Mouse (Mus musculus): Measurements from ENCODE around the gene Col2a1. TPM values are rescaled to one million over a fixed set of nuclear protein-coding genes. Genes with fewer than 3 reads are reported as not detected.

Gene Col2a1
- total RNA-seq, 2 experiments from 2014 or later = 1.3 to 1.6 TPM

GRCm38 (mm10) chr15:97963989-97964835, 40.3 kb downstream of the Col2a1 start, which contains the start of gene Tmem106c:
Gene Tmem106c (plus strand): TSS chr15:97964200.
- DNase-seq (ENCODE audit: low spot score in 2 of 2) = peak; percentile 92 to 93

GRCm38 (mm10) chr15:97963329-97963988, 41.0 kb downstream of the Col2a1 start:
- peak in 1 of 2 experiments; percentile 15 for DNase-seq (ENCODE audit: low spot score in 2 of 2)

DNA sequence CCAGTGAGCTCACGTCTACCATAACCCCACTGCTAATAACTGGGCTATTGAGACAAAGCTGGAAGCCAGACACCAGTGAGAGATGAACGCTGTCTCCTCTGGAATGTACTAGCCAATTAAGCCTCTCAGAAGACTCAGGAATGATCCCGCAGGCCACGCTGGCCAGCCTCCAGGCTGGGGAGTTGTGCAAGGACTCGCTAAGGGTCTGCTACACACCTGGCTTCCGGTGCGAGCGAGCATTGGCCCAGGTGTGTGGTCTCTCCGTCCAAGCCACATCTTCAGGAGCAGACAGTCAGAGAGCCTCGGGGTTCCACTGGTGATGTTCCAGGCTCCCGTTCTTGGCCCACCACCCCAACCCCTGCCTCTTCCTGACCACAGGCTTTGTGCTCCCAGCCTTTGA, 48.1 kb downstream of the Col2a1 start:
- DNase-seq (ENCODE audit: low spot score in 2 of 2) = no peak

DNA sequence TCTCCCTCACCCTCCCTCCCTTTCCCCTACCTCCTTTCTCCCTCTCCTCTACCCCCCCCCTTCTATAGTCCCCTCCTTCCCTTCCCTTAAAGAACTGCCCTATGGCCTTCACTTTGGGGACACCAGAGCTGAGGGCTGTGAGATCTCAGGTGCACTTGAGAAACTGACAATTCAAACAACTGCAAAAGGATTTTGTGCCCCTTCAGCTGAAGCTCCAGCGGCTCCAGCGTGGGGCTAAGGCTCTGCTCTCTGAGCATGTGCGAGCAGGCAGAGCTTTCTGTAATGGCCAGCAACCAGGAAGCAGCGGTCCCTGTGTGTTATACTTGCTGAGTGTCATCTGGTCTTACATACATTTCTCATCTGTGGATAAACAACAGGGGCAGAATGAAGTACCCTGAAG, 48.8 kb downstream of the Col2a1 start:
- DNase-seq (ENCODE audit: low spot score in 2 of 2) = no peak

DNA sequence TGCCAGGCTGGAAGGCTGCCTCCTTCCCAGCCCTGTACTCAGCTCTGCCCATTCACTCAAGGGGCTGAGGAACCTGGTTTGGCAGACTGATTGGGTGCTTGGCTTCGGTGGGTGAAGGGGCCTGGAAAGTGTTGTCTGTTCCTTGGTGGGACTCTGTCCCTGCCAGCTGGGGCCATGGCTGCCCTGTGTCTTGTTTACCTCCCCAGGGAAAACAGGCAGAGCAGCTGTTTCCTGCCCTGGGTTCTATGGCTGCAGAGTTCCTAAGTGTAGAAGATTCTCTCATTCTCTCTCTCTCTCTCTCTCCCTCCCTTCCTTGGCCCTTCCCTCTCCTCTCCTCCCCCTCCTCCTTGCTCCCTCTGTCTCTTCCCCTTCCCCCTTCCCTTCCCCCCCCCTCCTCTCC, 49.2 kb downstream of the Col2a1 start:
- DNase-seq (ENCODE audit: low spot score in 2 of 2) = no peak

GRCm38 (mm10) chr15:97954671-97955070, 49.8 kb downstream of the Col2a1 start:
- DNase-seq (ENCODE audit: low spot score in 2 of 2) = no peak

GRCm38 (mm10) chr15:97952889-97953189, 51.7 kb downstream of the Col2a1 start:
- DNase-seq (ENCODE audit: low spot score in 2 of 2) = no peak

DNA sequence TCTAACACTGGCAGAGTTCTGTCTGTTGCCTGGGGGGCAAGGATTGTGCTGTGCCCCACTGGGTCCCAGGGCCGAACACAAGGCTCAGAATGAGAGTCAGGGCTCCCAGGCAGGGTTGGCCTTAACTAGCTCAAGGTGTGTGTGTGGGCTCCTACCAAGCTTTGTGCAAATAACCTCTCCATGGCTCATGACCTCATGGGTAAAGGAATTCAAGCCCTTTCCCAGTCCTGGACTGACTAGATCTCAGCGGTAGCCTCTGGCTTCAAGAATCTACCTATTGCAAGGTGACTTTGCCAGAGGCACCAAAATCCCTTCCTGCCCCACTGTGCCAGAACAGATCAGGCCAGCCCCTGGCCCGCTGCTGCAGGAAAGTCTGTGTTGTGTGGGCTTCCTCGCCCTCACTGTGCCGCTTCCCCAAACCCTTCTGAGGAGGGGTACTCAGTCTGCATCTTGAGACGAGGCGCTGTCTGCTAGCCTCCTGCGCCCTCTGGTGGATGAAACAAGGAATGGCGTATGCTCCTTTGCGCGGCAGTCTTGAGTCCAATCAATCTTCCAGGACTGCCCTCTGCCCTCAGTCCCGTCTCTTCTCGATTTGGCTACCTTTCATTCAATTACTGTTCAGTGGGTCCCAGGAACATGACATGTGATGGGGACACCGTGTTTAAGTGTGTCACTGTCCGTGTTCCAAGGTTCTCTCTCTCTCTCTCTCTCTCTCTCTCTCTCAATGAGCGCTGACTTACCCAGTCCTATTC, 52.2 kb downstream of the Col2a1 start:
- peak in 1 of 2 experiments; percentile 75 for DNase-seq (ENCODE audit: low spot score in 2 of 2)

DNA sequence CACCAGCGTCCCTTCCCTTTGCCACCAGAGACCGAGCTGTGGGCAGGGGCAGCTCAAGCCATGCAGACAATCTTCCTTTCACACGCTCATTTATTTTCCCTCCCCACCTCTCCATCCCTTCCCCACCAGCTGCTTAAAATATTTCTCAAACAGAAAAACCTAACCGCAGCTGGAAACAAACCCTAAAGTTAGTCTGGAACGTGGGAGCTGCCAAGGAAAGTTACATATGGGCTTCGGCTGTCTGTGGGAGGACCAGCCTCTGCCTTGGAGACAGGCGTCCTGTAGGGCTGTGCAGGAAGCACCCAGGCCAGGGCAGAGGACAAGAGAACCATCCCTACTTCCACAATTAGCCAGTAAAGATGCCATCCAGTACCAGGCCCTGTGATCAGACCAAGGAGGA, 54.3 kb downstream of the Col2a1 start:
- no peak for DNase-seq (ENCODE audit: low spot score in 2 of 2)

DNA sequence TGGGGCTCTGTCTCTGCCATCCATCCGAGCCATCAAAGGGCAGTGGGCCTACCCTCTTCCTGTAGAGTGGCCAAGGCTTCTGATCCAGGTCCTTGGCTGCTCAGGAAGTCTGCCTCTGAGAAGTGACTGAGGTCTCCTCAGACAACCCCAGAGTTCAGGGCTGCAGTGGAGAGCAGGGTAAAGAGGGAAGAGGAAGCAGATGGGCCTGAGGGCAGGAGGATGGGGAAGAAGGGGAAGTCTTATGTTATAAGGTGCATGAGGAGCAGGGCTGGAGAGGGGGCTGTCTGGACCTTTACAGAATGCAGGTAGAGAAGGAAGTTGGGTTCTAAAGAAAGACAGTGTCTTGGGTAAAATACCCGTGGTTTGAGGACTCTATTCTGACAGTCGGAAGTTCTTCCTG, 54.8 kb downstream of the Col2a1 start:
- DNase-seq (ENCODE audit: low spot score in 2 of 2) = no peak

- no peak for DNase-seq (ENCODE audit: low spot score in 2 of 2)
Measured at GRCm38 (mm10) chr15:97948720-97949119, 55.8 kb downstream of the Col2a1 start.

DNA sequence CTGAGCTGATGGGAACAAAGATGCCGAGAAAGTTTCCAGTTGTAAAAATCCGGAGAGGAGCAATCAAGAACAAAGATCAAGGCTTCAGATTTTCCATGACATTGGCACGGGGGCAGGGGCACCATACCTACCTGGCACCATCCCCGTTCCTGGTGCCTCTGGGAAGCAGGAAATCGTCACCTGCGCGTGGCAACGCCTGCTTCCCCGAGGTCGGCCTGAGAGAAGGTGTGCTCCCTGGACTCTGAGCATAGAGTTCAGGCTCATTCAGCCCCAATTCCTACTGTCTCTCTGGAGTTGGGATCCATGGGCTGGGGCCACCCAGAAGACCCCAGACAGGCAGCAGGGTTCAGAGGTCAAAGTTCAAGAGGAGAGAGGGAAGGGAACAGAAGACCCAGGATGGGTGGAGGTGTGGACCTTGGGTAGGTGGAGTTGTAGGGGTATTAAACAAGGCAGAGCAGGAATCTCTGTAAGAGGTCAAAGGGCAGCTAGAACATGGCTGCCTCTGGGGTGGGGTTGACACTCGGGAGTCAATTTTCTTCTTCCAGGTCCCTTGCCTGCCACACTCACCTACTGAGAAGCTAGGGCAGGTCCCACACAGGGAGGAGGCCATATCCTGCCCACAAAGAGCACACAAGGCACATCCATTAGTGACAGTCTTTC, 58.7 kb downstream of the Col2a1 start:
- DNase-seq (ENCODE audit: low spot score in 2 of 2) = no peak

DNA sequence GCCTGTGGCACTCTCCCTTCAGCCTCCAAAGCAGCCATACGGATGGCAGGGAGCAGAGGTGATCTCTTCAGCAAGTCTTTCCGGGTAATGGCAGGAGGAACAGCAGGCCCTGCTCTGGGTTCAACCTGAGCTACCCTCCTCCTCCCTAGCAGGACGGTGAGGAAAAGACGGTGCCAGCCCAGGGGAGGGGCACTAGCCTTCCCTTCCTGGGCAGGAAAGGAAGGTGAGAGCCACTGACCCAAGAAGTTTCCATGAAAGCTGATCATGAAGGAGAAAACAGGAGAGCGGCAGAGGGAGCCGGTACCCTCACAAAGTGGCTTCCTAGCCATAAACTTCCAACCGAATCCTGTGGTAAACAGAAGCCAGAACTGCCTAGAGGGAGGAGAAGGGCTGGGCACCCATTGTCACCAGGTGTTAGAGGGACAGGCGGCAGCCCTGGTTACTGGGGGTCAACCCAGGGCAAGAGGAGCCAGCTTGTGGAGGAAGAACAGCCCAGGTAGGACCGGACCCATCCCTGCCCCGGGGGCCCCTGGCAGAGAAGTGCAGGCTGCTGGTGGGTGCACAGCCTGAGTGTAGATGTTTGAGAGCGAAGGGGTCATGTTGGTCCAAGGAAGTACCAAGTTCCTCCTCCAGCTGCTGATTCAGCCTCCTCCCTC, 59.4 kb downstream of the Col2a1 start:
- no peak for DNase-seq (ENCODE audit: low spot score in 2 of 2)

DNA sequence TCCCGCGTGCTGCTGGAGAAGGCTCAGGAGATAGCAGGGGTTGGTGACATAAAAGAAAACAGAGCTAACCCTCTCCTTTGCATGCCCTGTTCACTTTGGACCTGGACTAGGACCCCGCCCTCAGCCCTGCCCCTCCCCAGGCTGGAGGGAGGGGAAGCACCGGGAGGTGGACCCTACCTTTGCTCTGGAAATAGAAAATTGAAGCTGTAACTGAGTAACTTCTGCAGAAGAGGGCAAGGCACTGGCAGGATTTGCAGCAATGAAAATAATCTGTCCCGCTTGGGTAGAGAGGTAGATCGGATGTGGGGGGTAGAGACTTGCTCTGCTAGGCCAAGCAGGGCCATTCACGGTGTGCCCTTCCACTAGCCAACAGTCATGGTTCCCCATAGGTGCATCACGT, 61.1 kb downstream of the Col2a1 start:
- DNase-seq (ENCODE audit: low spot score in 2 of 2) = no peak

DNA sequence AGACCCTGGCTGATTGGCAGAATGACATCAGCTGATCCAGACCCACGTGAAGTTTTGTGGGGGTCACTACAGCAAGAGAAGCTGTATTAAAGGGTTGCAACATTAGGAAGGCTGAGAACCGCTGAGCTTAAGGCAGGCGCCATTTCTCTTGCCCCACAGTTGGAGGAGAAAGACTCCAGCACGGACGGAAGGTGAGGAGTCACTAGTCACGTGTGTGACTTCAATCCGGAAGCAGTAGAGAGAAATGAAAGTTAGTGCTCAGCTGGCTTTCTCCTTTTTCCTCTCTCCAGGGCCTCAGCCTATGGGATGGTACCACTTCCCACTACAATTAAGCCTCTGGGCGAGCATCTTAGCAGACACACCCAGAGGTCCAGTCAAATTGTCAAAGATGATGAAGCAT, 62.0 kb downstream of the Col2a1 start:
- DNase-seq (ENCODE audit: low spot score in 2 of 2) = no peak

DNA sequence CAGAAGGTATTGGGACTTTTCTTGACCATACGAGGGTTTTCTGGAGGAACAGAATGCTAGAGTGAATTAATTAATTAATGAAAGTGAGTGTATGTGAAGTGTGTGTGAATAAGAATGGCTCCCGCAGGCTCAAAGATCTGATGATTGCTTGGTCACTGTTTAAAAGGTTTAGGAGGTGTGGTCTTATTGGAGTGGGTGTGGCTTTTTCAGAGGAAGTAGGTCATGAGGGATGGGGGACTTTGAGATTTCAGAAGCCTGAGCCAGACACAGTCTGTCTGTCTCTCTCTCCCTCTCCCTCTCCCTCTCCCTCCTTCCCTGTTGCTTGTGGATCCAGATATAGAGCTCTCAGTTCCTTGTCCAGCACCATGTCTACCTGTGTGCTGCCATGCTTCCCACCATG, 63.2 kb downstream of the Col2a1 start:
- DNase-seq (ENCODE audit: low spot score in 2 of 2) = no peak

GRCm38 (mm10) chr15:97940088-97940487, 64.4 kb downstream of the Col2a1 start:
- no peak for DNase-seq (ENCODE audit: low spot score in 2 of 2)

DNA sequence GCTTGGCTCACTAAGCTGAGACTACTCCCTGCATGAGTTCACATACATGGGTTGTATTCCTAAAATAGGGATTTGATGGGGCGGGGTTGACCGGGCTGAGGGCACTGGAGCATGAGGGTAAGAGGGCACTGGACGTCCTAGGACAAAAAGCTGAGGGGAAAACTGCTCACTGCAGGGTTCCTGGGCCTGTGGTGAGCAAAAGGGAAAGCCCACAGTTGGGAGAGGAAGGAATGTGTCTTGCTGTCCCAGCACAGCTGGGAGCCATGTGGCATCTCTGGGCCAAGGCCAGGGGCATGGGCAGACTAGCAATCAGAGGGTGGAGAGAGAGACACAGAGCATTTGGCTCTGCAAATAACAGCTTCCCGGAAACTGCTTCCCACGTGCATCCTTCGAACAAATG, 65.9 kb downstream of the Col2a1 start:
- no peak for DNase-seq (ENCODE audit: low spot score in 2 of 2)

DNA sequence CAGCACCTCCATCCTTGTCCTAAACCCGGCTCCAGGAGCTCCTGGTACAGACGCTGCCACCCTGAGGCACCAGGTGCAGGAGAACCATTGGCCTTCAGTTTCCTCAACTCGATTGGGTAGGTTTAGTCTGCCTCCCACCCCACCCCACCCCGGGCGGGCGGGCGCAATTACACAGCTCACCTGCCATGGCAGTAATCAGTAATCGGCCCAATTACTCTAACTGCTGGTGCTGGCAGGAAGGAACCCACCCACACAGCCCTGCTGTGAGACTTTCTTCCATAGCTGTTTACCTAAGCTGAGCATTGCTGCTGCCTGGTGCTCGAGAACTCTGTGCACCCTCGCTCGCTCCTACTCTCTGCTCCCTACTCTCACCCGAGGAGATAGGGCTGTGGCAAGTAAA, 72.1 kb downstream of the Col2a1 start:
- DNase-seq (ENCODE audit: low spot score in 2 of 2) = peak in 1 of 2 experiments; percentile 15

GRCm38 (mm10) chr15:97929259-97929824, 75.2 kb downstream of the Col2a1 start:
- DNase-seq (ENCODE audit: low spot score in 2 of 2) = no peak

DNA sequence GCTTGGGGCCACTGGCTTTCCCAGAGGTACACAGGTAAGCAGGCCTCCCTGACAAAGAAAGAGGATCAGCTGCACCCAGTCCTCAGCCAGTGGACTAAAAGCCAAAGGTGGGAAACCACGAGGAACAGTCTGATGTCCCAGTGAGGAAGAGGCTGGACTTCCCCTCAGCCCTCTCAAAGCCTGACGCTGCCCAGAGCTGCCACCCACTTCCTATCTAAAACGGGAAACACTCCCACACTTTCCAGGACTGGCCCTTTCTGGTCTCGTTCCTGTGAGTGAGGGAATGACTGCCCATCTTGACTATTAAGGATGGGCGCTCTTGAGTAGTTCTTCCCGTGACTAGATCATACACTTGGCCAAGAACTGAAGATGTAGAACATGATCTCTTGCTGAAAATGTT, 76.7 kb downstream of the Col2a1 start:
- no peak for DNase-seq (ENCODE audit: low spot score in 2 of 2)
